Mouse (Mus musculus): Measurements from ENCODE around the gene Stra6. TPM values are rescaled to one million over a fixed set of nuclear protein-coding genes. Genes with fewer than 3 reads are reported as not detected.

Gene Stra6
- total RNA-seq, 1 experiment from 2014 or later, result not detected

DNA sequence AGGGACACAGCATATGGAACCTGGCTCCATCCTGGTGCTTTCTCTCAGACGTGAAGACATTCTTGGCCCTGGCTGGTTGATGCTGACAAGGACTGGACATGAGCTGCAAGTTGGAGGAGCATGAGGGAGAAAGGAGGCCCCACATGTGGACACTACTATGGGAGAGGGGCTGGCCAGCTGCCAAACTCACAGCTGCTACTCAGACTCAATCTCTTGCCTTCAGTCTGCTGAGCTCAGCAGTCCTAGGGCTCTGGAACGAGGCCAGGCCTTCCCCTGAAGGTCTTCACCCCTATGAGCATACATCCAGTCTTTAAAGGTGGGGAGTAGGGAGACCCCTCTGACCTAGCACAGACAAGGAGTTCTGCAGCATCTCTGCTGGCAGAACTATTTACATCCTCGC, 91.8 kb downstream of the Stra6 start:
- no peak for ATAC-seq (replicated peaks; ENCODE audit: insufficient number of reproducible peaks, low FRiP score, low TSS enrichment, poor library complexity, severe bottlenecking)

DNA sequence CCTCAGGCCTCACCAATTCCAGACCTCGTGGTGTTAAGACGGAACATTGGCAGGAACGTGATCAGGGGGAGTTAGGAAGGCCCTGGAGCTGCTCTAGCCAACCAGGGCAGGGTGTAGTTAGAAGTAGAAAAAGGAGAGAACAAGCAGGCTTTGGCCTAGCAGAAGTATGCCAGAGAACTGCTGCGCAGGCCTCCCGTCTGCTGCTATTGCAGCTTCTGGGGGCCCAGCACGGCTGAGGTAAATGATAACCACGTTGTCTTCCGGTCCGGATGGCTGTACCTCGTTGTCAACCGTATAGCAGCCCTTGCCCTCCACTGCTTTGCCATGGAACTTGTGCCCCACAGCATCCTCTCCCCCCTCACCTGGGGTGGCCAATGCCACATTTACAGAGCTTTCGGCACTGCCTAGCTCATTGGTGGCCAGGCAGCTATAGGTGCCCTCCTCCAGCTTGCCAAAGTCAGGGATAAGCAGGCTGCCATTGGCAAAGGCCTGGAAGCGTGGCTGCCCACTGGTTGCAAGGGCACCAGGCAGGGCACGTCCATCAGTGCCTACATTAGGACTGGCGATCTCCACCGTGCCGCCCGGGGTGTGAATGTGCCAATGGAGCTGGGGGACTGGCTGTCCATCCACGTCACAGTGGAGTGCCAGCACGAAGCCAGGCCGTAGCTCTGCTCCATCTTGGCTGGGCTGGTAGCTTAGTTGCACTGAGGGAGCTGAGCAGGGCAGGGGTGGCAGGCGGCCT, 93.4 kb downstream of the Stra6 start:
- no peak for ATAC-seq (replicated peaks; ENCODE audit: insufficient number of reproducible peaks, low FRiP score, low TSS enrichment, poor library complexity, severe bottlenecking)

DNA sequence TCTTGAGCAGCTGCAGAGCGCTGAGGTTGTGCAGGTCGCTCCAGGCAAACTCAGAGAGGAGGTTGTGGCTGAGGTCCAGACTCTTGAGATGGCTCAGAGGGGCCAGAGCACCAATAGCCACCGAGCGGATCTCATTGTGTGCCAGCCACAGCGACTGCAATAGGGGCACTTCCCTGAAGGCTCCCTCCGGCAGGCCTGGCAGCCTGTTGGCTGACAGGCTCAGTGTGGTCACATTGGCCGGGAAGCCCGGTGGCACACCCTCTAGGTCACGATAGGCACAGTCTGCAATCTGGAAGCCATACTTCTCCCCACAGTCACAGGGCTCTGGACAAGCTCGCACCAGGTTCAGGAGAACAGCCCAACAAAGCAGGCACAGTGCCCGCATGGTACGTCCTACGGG, 94.2 kb downstream of the Stra6 start:
- no peak for ATAC-seq (replicated peaks; ENCODE audit: insufficient number of reproducible peaks, low FRiP score, low TSS enrichment, poor library complexity, severe bottlenecking)

DNA sequence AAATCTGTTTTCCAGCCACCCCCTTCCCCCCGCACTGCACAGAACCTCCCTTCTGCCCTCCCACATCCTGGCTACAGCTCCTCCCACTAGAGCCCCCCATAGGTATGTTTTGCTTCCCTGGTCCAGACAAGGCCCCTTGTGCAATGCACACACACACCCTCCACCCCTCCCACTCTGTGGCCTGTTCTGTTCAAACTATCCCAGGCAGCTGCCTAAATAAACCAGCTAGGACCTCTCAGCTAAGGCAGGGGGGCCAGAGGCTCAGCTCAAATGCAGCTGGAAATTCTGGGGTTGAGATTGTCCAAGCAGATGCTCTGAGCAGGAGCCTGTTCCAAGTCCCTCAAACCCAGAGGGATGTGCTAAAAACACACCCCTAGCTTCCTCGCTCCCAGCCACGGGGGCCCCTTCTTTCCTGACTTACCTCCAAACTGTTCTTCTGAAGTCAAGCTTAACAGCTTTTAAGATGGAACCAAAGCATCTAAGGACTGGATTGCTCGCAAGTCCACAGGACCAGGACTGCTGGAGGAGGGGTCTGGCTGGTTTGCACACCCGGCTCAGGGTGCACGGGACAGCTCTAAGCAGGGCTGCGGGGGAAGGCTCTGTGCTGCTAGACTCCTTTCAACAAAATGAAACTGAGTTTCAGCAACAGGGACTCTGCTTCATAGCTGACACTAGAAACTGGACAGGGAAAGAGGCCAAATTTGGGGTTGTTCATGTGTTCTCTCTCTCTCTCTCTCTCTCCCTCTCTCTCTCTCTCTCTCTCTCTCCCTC, 95.1 kb downstream of the Stra6 start:
- no peak for ATAC-seq (replicated peaks; ENCODE audit: insufficient number of reproducible peaks, low FRiP score, low TSS enrichment, poor library complexity, severe bottlenecking)

DNA sequence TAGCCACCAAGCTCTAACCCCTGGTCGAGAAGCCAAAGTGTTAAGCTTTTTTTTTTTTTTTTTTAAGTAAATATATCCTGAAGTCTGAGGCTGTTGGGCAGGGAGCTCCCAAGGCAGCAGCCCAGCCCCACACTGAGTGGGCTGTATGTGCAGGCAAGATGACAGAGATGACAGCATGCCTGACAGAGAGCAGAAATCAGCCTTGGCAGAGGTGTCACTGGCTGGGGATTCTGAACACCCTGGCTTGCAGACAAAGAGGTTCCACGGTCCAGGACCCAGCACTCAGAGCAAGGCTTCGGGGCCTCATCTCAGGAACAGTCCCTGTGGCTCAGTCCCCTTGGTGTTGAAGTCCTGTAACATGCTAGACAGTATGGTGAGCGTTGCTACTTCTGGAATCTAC, 96.3 kb downstream of the Stra6 start:
- ATAC-seq (replicated peaks; ENCODE audit: insufficient number of reproducible peaks, low FRiP score, low TSS enrichment, poor library complexity, severe bottlenecking), result no peak

DNA sequence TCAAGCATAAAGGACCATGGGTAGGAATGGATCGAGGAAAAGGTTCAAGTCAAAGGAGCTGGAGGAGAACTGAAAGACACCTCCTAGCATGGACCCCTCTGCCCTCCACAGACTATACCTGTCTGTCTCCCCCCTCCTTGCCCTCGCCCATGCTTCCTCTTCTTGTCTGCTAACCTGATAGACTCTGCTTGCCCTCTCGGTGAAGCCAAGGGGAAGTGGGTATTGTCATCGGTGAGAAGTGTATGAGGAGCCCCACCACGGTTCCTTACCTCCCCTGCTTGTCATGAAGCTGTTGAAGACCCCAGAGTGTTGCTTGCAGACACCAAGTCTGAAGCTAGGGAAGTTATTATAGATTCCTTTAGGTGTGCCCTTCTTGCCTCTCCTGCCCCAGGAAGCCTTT, 96.7 kb downstream of the Stra6 start:
- no peak for ATAC-seq (replicated peaks; ENCODE audit: insufficient number of reproducible peaks, low FRiP score, low TSS enrichment, poor library complexity, severe bottlenecking)

DNA sequence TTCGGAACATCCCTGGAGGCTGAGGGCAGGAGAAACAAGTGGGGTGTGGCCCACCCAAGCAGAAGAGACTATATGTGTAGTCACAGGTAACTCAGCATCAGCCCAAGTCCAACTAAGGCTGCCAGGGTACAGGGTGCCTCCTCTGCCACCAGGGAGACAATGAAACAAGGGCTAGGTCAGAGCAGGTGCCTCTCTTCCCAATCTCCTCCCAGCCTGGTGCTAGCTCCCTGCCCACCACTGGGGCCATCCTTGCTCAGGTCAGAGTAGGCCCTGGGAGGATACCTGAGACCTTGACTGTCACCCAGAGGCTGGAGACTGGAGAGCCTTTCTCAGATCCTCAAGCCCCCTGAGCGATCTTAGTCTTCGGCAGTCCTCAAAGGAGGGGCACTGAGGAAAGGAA, 98.6 kb downstream of the Stra6 start:
- no peak for ATAC-seq (replicated peaks; ENCODE audit: insufficient number of reproducible peaks, low FRiP score, low TSS enrichment, poor library complexity, severe bottlenecking)

DNA sequence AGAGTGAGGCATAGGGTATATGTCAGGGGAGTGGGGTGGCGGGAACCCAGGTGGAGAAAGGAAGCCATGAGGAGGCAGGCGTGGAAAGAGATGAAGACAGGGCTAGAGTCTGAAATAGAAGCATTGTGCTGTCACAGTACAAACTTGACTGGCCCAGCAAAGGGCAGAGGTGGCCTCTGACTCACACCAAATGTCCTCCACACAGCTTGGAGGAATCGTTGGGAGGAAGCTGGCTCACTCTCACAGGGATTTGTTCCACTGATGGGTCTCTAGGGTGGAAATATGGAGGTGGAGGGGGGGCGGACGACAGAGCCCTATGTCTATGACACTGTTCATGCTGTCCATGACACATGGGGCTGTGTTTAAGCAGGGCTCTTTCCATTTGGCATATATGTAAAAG, 99.6 kb downstream of the Stra6 start:
- ATAC-seq (replicated peaks; ENCODE audit: insufficient number of reproducible peaks, low FRiP score, low TSS enrichment, poor library complexity, severe bottlenecking), result no peak

DNA sequence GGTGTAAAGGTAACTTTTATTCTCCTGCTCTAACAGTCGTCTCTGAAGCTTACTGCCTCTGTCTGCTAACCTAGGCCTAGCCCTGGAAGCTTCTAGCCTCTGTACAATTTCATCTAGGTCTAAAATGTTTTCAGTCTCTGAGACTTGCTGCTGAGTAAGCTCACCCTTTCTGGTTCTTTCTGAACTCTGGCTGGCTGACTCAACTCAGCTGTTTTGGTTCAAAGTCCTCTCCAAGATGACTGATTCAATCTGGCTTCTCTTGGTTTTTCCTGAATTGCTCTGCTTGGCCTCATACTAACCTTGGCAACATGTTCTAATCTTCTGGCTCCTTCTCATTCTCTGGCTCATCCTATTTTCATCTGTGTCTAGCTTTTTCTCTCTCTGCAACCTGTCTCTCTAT, 102.2 kb downstream of the Stra6 start:
- ATAC-seq (replicated peaks; ENCODE audit: insufficient number of reproducible peaks, low FRiP score, low TSS enrichment, poor library complexity, severe bottlenecking), result no peak

DNA sequence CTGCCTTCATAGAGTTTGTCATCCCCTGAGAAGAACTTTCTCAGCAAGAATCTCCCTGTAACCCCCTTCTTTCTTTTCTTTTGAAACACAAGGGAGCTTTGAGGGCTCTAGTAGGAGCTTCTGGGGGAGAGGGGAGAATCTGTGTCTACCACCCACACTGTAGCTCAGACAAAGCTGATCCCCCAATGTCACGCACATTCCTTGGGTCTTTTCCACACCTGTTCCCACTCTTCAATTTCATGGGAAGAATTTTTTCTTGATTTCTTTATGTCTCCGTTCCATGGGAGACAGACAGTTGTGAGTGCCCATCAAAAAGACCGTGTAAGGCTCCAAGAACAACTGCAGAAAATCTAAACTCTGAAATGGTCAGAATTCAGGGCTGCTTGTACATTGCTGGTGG, 105.3 kb downstream of the Stra6 start:
- no peak for ATAC-seq (replicated peaks; ENCODE audit: insufficient number of reproducible peaks, low FRiP score, low TSS enrichment, poor library complexity, severe bottlenecking)

DNA sequence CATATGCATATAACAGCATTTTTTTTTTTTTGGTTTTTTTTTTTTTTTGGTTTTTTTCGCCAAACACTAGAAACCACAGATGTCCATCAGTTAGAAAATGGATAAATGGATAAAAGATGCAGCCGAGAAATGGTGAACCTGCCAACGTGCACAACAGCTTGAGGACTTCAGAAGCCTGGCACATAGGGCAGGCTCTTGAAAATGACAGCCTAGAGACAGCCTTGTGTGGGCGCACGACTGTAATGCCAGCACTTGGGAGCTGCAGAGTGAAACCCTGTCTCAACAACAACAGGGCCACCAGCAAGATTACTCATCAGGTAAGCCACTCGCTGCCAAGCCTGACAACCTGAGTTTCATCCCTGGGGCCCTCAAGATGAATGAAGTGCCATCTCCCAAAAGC, 105.8 kb downstream of the Stra6 start:
- no peak for ATAC-seq (replicated peaks; ENCODE audit: insufficient number of reproducible peaks, low FRiP score, low TSS enrichment, poor library complexity, severe bottlenecking)

DNA sequence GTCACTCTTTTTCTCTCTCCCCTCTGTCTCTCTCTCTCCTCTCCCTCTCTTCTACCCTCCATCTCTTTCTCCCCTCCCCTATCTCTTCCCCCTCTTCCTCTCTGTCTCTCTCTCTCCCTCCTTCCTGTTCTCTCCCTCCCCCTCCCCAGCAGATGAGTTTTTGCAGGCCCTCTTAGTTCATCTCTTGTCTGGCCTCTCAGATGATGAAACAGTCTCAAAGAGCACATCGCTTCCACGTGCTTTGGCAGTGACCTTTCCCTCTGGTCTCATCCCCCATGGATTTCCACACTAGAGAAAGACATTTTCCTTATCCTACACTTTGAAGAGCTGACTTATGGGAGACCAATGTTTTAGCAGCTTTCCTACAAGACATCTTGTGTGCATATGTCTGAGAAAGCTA, 109.3 kb downstream of the Stra6 start:
- ATAC-seq (replicated peaks; ENCODE audit: insufficient number of reproducible peaks, low FRiP score, low TSS enrichment, poor library complexity, severe bottlenecking), result no peak

DNA sequence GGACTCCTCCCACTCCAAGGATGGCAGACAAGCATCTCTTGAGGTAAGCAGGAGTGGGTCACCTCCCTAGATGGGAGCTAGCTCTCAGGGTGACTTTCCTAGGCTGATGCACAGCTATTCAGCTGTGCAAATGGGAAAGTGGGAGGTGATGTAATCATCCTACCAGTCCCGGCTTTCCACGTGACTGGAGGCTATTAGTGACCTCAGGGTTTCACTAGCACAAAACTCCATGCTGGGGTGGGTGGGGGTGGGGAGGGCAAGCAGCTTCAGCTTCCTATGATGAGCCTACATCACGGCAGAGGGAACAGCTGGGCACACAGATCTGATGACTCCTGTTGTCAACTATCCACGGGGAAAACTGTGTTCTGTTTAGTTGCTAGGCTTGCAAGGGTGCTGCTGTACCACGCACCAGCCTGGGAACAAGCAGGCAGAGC, 111.2 kb downstream of the Stra6 start:
- no peak for ATAC-seq (replicated peaks; ENCODE audit: insufficient number of reproducible peaks, low FRiP score, low TSS enrichment, poor library complexity, severe bottlenecking)

DNA sequence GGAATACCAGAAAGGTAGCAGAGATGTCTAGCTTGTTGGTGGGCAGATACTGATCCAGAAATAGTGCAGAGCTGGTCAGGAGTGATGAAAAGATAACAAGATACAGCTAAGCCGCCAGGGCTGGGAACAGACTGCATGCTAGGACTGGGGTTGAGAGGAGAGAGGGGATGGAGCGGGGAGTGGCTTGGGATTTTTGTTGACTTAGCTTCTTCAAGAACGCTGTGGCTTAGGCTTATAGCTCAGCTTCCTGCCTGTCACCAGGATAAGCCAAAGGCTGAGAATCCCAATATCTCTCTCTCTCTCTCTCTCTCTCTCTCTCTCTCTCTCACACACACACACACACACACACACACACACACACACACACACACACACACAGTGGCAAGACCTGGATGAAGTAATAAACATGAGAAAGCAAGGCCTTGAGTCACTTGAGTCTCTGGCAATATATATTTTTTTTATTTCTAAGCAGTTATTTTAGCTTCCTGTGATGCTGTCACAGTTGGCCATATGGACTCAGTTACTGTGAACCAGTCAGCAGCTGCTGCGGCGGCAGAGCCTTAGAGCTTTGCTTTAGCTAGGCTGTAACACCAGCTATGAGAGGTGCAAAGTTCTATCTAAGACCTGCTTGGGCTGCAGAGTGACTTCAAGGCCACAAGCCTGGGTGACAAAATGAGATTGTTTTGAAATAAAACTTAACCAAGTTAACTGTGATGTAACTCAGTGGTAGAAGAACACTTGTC, 112.3 kb downstream of the Stra6 start:
- ATAC-seq (replicated peaks; ENCODE audit: insufficient number of reproducible peaks, low FRiP score, low TSS enrichment, poor library complexity, severe bottlenecking), result no peak

DNA sequence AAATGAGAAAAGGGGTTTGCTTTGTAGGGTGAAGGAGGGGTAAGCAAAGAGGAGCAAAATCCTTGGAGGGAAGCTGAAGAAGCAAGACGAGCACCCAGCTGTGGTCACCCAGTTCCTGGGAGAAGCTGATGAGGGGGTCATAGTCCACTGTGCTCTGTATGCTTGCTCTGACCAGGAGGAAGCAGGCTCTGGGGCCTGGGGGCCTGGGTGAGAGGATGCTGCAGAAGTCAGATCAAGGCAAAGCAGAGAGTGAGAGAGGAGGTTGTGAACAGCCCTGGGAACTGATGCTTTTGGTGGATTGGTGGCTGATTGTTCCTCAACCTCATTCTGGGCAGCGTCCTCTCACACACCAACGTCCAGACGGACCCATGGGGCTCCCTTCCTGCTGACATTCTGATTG, 113.6 kb downstream of the Stra6 start:
- ATAC-seq (replicated peaks; ENCODE audit: insufficient number of reproducible peaks, low FRiP score, low TSS enrichment, poor library complexity, severe bottlenecking), result no peak

DNA sequence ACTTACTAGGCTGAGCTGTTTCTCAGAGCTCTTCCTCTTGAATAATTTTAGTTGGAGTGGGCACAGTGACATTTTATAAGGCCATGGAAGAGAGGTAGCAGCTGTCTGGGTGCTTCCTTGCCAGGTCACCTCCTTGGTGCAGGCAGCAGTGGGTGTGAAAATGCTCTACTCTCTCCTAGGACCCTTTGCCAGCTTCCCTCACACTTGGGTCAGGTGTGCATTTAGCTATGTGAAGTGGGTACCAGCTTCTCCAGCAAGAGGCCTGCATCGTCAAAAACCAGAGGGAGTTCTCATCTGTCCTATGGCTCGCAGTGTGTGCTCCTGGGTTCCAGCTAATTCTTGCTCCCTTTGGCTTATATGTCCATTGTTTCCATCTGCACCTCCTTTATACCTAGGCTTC, 115.8 kb downstream of the Stra6 start:
- no peak for ATAC-seq (replicated peaks; ENCODE audit: insufficient number of reproducible peaks, low FRiP score, low TSS enrichment, poor library complexity, severe bottlenecking)

DNA sequence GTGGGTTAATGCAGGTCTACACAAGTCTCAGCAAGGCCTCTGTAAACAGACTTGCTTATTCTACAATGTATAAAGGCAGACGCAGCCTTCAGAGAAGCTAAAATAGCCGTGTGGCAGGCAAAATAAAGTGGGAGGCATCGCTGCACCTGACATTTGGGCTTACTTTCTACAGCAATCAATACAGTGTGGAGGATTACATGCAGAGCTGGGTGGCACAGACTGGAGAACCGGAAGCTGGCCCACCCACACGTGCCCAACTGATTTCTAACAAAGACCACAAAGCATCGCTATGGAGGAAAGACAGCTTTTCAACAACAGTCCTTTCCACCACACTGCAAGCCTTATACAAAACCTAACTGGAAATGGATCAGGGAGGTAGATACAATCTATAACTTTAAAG, 120.9 kb downstream of the Stra6 start:
- ATAC-seq (replicated peaks; ENCODE audit: insufficient number of reproducible peaks, low FRiP score, low TSS enrichment, poor library complexity, severe bottlenecking), result no peak

DNA sequence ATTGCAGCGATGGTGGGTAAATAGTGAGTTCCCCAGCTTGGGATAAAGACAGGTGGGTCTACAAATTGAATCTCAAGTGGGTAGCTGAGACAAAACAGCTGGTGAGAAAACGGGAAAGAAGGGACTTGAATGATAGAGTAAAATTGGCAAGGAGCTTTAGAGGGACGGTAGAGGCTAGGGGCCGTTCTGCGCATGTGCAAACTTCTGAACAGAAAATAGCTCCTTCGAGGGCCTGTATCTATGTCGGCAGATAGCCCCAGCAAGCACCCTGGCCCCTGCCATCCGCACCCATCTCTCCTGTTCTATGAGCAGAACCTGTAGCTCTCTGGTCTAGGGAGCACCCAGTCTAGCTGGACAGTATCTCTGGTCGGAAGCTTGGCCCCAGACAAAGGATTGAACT, 130.6 kb downstream of the Stra6 start:
- no peak for ATAC-seq (replicated peaks; ENCODE audit: insufficient number of reproducible peaks, low FRiP score, low TSS enrichment, poor library complexity, severe bottlenecking)

DNA sequence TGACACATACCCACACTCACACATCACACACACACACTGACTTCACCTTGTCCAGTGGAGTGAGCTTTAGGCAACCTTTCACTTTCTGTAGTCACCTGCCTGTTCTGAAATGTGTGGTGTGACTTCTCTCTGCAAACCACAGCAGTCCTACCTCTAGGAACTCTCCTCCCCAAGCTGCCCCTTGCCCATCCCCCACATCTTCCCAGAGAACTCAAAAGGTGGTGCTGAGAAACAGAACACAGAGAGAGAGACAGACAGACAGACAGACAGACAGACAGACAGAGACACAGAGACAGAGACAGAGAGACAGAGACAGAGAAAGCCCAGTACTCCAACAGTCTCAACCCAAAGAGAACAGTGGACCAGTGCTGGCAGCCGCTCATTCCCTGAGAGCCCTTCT, 132.1 kb downstream of the Stra6 start:
- ATAC-seq (replicated peaks; ENCODE audit: insufficient number of reproducible peaks, low FRiP score, low TSS enrichment, poor library complexity, severe bottlenecking), result no peak

DNA sequence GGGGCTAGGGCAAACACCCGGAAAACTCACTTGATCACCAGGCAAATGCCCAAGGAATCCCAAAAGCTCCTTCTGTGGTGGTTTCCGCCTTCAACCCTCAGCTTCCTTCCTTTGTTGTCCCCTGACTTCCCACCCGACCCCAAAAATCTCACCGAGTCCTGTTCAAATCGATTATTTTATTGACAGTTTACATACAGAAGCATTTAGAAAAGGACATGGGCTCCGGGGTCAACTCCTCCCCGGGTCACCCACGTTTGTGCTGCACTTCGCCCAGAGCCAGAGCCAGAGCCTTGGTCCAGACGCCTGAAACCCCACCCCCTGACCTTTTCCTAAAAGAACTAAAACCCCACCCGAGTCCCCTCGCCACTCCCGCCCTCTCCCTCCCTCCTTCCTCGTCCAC, 132.6 kb downstream of the Stra6 start:
- ATAC-seq (replicated peaks; ENCODE audit: insufficient number of reproducible peaks, low FRiP score, low TSS enrichment, poor library complexity, severe bottlenecking), result no peak
